Mouse (Mus musculus): Measurements from ENCODE around the gene Lrmda.

GRCm38 (mm10) chr14:22928263-22928662 lies 908.8 kb downstream of the Lrmda start:
- TF ChIP-seq CTCF (conservative IDR thresholded peaks at IDR 0.05; ENCODE audit: low read length) (no peak), NANOG (IDR thresholded peaks at IDR 0.05; ENCODE audit: borderline replicate concordance, low read length) (no peak), POU5F1 (IDR thresholded peaks at IDR 0.05; ENCODE audit: borderline replicate concordance, low read length) (no peak)
